Mouse (Mus musculus): ENCODE data around the gene Tcf12. TPM values are rescaled to one million over a fixed set of nuclear protein-coding genes. Genes with fewer than 3 reads are reported as not detected.

Tcf12 gene
- polyA plus RNA-seq, 1 experiment from 2014 or later: 85.9 TPM

GRCm38 (mm10) chr9:71930431-71931357 lies 181.0 kb downstream of the Tcf12 start:
- no peak for TF ChIP-seq CTCF (IDR thresholded peaks at IDR 0.05)
- ATAC-seq (no peak), DNase-seq (ENCODE audit: low read depth, low spot score) (no peak)
- no peaks in the 10 kb centered on the region for H3K27me3 ChIP-seq
- POLR2A ChIA-PET: no interaction called here
- CTCF ChIA-PET: no interaction called here
- in situ Hi-C loops (cut with MboI; ENCODE audit: low pct_unique_long_range_greater_than_20kb): no loop called here

DNA sequence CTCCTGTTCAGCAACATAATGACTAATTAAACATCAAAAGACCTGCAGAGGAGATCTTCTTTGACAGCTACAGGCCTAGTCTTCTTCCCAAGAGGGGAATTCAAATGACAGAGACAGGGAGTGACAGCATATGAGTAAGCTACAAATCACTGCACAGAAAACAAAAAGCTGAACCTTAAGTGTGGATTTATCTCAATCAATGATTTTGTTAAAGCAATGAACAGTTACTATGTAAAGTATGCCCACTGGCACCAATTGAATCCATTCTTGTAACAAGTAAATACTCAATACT lies 195.1 kb downstream of the Tcf12 start:
- ATAC-seq (no peak), DNase-seq (ENCODE audit: low read depth, low spot score) (no peak)
- TF ChIP-seq CTCF (IDR thresholded peaks at IDR 0.05): no peak
- CTCF ChIA-PET: no interaction called here
- in situ Hi-C loops (cut with MboI; ENCODE audit: low pct_unique_long_range_greater_than_20kb): no loop called here
- H3K27me3 ChIP-seq: no peaks in the 10 kb centered on the region
- POLR2A ChIA-PET: interaction anchor here (0.6 kb wide), 1 partner anchor 14 kb away, joined by 4 read pairs; no protein-coding TSS in a partner anchor

GRCm38 (mm10) chr9:71915871-71916661 lies 195.6 kb downstream of the Tcf12 start:
- CTCF ChIA-PET: interaction anchor here (1.6 to 1.9 kb wide), 2 partner anchors 9 to 11 kb away, joined by 4 to 5 read pairs; no protein-coding TSS in a partner anchor

GRCm38 (mm10) chr9:71906522-71906921 lies 205.1 kb downstream of the Tcf12 start:
- in situ Hi-C loops (cut with MboI; ENCODE audit: low pct_unique_long_range_greater_than_20kb): no loop called here
- no peak for ATAC-seq
- CTCF ChIA-PET: interaction anchor here (1.3 kb wide), 1 partner anchor 9 kb away, joined by 5 read pairs; no protein-coding TSS in a partner anchor
- DNase-seq (ENCODE audit: low read depth, low spot score): no peak
- POLR2A ChIA-PET: no interaction called here
- no peak for TF ChIP-seq CTCF (IDR thresholded peaks at IDR 0.05)
- H3K27me3 ChIP-seq: no peaks in the 10 kb centered on the region

More at GRCm38 (mm10) chr9:71915871-71916661, 195.6 kb downstream of the Tcf12 start:
- ATAC-seq (no peak), DNase-seq (ENCODE audit: low read depth, low spot score) (no peak)
- H3K27me3 ChIP-seq: no peaks in the 10 kb centered on the region
- in situ Hi-C loops (cut with MboI; ENCODE audit: low pct_unique_long_range_greater_than_20kb): no loop called here
- POLR2A ChIA-PET: interaction anchor here (0.6 kb wide), 1 partner anchor 14 kb away, joined by 4 read pairs; no protein-coding TSS in a partner anchor
- TF ChIP-seq CTCF (IDR thresholded peaks at IDR 0.05): no peak

- in situ Hi-C loops (cut with MboI; ENCODE audit: low pct_unique_long_range_greater_than_20kb): no loop called here
- ChIA-PET CTCF (no interaction called here), POLR2A (no interaction called here)
- TF ChIP-seq CTCF (IDR thresholded peaks at IDR 0.05): no peak
- no peak for DNase-seq (ENCODE audit: low read depth, low spot score)
- ATAC-seq: no peak
- H3K27me3 ChIP-seq: no peaks in the 10 kb centered on the region
These were observed 212.8 kb downstream of the Tcf12 start for GRCm38 (mm10) chr9:71898852-71899251.

- ATAC-seq (no peak), DNase-seq (ENCODE audit: low read depth, low spot score) (no peak)
- H3K27me3 ChIP-seq: no peaks in the 10 kb centered on the region
- ChIA-PET CTCF (interaction anchor here (1.4 kb wide), 1 partner anchor 9 kb away, joined by 5 read pairs; no protein-coding TSS in a partner anchor), POLR2A (interaction anchor here (0.6 kb wide), 2 partner anchors 80 to 110 kb away, joined by 3 to 4 read pairs; no protein-coding TSS in a partner anchor)
- in situ Hi-C loops (cut with MboI; ENCODE audit: low pct_unique_long_range_greater_than_20kb): no loop called here
- TF ChIP-seq CTCF (IDR thresholded peaks at IDR 0.05): no peak
These were observed 214.3 kb downstream of the Tcf12 start for GRCm38 (mm10) chr9:71897399-71897798.

DNA sequence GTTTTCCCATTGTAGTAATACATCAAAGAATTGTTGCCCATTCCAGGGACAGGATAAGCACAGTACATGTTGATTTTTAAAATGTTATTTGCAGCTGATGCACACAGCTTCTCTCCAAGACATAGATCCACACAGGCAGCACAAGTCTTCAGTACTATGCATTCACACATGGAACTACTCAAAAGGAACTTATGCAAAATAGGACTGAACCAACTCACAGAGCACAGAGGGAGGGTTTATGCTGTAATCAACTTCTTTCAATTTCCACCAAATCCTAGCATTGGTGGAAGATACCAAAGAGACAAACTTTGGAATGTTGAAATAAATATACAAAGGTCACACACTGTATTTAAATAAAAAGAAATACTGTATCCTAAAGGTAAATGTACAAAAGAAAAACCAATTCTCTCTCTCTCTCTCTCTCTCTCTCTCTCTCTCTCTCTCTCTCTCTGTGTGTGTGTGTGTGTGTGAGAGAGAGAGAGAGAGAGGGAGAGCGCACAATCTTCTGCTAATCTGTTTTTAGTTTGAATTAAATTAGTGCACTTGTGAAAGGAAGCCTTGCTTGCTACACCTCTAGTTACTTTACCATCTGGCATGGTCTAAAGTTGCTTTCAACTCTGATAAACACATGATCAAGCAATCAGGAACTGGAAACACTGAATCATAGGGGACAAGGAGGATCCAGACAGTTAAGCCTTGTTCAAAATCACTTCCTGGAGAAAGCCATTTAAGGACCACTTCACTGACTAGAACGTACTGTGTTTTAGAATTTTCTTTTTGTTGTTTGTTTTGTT lies 215.5 kb downstream of the Tcf12 start:
- TF ChIP-seq CTCF (IDR thresholded peaks at IDR 0.05): no peak
- POLR2A ChIA-PET: interaction anchor here (0.6 kb wide), 1 partner anchor 57 kb away, joined by 3 read pairs; no protein-coding TSS in a partner anchor
- DNase-seq (ENCODE audit: low read depth, low spot score) (no peak), ATAC-seq (no peak)
- in situ Hi-C loops (cut with MboI; ENCODE audit: low pct_unique_long_range_greater_than_20kb): no loop called here
- H3K27me3 ChIP-seq: no peaks in the 10 kb centered on the region
- CTCF ChIA-PET: no interaction called here

DNA sequence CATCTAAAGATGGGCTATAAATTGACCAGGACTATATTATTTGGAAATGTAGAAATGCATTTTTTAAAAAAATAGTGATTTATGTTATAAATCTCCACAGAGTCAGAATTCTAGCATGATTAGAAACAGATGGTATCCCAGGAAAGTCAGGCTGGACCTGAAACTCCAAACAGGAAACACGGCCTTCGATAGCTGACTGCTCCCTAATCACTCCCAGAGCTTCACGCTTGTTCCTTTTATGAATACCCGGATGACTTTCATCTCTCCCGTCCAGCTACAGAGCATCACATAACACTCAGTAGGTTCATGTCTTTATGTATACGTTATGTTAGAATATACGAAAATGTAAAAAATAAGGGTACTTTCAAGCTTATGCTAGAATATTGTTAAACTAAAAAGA lies 216.4 kb downstream of the Tcf12 start:
- ATAC-seq (no peak), DNase-seq (ENCODE audit: low read depth, low spot score) (no peak)
- no peaks in the 10 kb centered on the region for H3K27me3 ChIP-seq
- POLR2A ChIA-PET: no interaction called here
- CTCF ChIA-PET: no interaction called here
- in situ Hi-C loops (cut with MboI; ENCODE audit: low pct_unique_long_range_greater_than_20kb): no loop called here
- no peak for TF ChIP-seq CTCF (IDR thresholded peaks at IDR 0.05)

DNA sequence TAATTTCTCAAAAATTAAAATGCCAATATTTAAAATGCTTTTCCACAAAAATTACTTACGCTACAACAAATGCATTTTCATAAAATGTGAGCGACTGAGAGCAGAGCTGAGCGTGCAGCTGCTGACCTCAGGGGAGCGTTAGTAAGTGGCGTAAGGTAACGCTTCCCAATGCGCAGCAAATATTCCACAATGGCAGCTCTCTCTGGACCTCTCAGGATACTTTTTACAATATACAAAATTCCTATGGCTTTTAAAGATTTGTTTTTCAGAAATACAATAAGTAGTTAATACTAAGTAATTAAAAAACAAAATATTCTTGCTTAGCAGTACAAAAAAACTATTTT lies 216.8 kb downstream of the Tcf12 start:
- CTCF ChIA-PET: no interaction called here
- DNase-seq (ENCODE audit: low read depth, low spot score) (no peak), ATAC-seq (no peak)
- no peak for TF ChIP-seq CTCF (IDR thresholded peaks at IDR 0.05)
- in situ Hi-C loops (cut with MboI; ENCODE audit: low pct_unique_long_range_greater_than_20kb): no loop called here
- H3K27me3 ChIP-seq: no peaks in the 10 kb centered on the region
- POLR2A ChIA-PET: no interaction called here

GRCm38 (mm10) chr9:71894246-71894942 lies 217.3 kb downstream of the Tcf12 start:
- ChIA-PET CTCF (no interaction called here), POLR2A (no interaction called here)
- DNase-seq (ENCODE audit: low read depth, low spot score): no peak
- H3K27me3 ChIP-seq: no peaks in the 10 kb centered on the region
- ATAC-seq: no peak
- TF ChIP-seq CTCF (IDR thresholded peaks at IDR 0.05): no peak
- in situ Hi-C loops (cut with MboI; ENCODE audit: low pct_unique_long_range_greater_than_20kb): no loop called here

All from Patski (cell line).